Mouse (Mus musculus) hindbrain, embryonic 14.5 days (tissue): ENCODE results near the gene Olfr1426. TPM values are rescaled to one million over a fixed set of nuclear protein-coding genes. Genes with fewer than 3 reads are reported as not detected.
"Not testable (repeated sequence)": the region's sequence is repeated elsewhere in the genome, so short reads cannot be mapped to it uniquely, and the experiment has no call there.

Source experiments
- ATAC-seq: fragments of 200-750 bp; cut with Nextera tagmentation; 2 replicates; pipeline ENCODE4 v1.8.0; 2017; ENCODE audit warnings: moderate number of reproducible peaks, mild to moderate bottlenecking, moderate TSS enrichment, moderate library complexity; ENCODE audit not compliant: low FRiP score
- DNase-seq: peaks from one replicate; pipeline ENCODE4 v3.0.0-alpha.2; 2015; ENCODE audit warnings: low spot score
- H3K27ac ChIP-seq: fragments of 300-500 bp; sonication (generic); 2 replicates; pipeline ENCODE4 v1.5.1; 2014; ENCODE audit warnings: mild to moderate bottlenecking, moderate library complexity
- H3K27me3 ChIP-seq: fragments of 300-500 bp; sonication (generic); 2 replicates; pipeline ENCODE4 v1.6.1; 2014; ENCODE audit warnings: mild to moderate bottlenecking, low read length, mixed read lengths; ENCODE audit not compliant: control insufficient read depth, insufficient read depth
- H3K36me3 ChIP-seq: fragments of 300-500 bp; sonication (generic); replicated peaks from 2 replicates; pipeline ENCODE4 v1.6.1; 2014; ENCODE audit not compliant: control insufficient read depth, insufficient read depth
- H3K4me1 ChIP-seq: fragments of 300-500 bp; sonication (generic); replicated peaks from 2 replicates; pipeline ENCODE4 v1.6.1; 2014; ENCODE audit warnings: antibody characterized with exemption, low read length, mixed read lengths; ENCODE audit not compliant: control insufficient read depth, insufficient read depth
- H3K4me2 ChIP-seq: fragments of 300-500 bp; sonication (generic); replicated peaks from 2 replicates; pipeline ENCODE4 v1.6.1; 2014; ENCODE audit warnings: mild to moderate bottlenecking, moderate library complexity
- H3K4me3 ChIP-seq: fragments of 300-500 bp; sonication (generic); replicated peaks from 2 replicates; pipeline ENCODE4 v1.5.1; 2014; ENCODE audit warnings: mild to moderate bottlenecking, low read length
- H3K9ac ChIP-seq: fragments of 300-500 bp; sonication (generic); 2 replicates; pipeline ENCODE4 v1.6.1; 2014
- H3K9me3 ChIP-seq: fragments of 300-500 bp; sonication (generic); 2 replicates; pipeline ENCODE4 v1.6.1; 2016; ENCODE audit warnings: low read length; ENCODE audit not compliant: control insufficient read depth
- WGBS: fragments of 180-500 bp; shearing (Covaris S2); extraction: QIAGEN DNeasy Blood & Tissue Kit; methylation state at CpG from one replicate; pipeline ENCODE4 v1.1.7; 2014; 5-methylcytosine and 5-hydroxymethylcytosine counted together
- polyA plus RNA-seq: library from polyadenylated mRNA; unstranded; fragments of >200 nt; fragmentation: Nextera tagmentation; extraction: Ambion mirVana; gene quantifications from 2 replicates; pipeline ENCODE4 v1.2.1, GENCODE M21; 2014

Olfr1426 gene
- polyA plus RNA-seq, 1 experiment from 2014 or later: not detected

- H3K4me3 ChIP-seq, H3K9ac ChIP-seq, H3K4me1 ChIP-seq, H3K27me3 ChIP-seq, H3K27ac ChIP-seq, H3K4me2 ChIP-seq, H3K9me3 ChIP-seq, ATAC-seq, H3K36me3 ChIP-seq, DNase-seq: not testable (repeated sequence)
- WGBS: 72% methylated on average over 1 of the region's 1 CpGs
Observed at GRCm38 (mm10) chr19:12067806-12068205, 24.0 kb downstream of the Olfr1426 start.

- not testable (repeated sequence) for H3K27ac ChIP-seq, H3K9me3 ChIP-seq, H3K27me3 ChIP-seq, H3K36me3 ChIP-seq, H3K4me3 ChIP-seq, H3K4me1 ChIP-seq, H3K4me2 ChIP-seq, H3K9ac ChIP-seq, ATAC-seq, DNase-seq
- 96% methylated on average over 1 of the region's 1 CpGs for WGBS
Observed at GRCm38 (mm10) chr19:12062582-12062981, 29.2 kb downstream of the Olfr1426 start, which contains the start of gene Olfr1424. Gene Olfr1424, minus strand, starts transcription at chr19:12062682.

- Histone ChIP-seq H3K36me3 (no peaks in the 10 kb centered on the region), H3K4me1 (no peaks in the 10 kb centered on the region), H3K4me2 (no peak overlapping the region), H3K4me3 (no peak overlapping the region), H3K27ac (no peak overlapping the region), H3K27me3 (no peaks in the 10 kb centered on the region), H3K9me3 (no peaks in the 10 kb centered on the region), H3K9ac (no peak overlapping the region)
- ATAC-seq (no peak), DNase-seq (no peak)
- 95% methylated on average over 5 of the region's 5 CpGs for WGBS
Observed at GRCm38 (mm10) chr19:12043163-12043562, 48.6 kb downstream of the Olfr1426 start.

GRCm38 (mm10) chr19:12041217-12041616, 50.6 kb downstream of the Olfr1426 start, which contains the start of gene Olfr1423:
Gene Olfr1423, minus strand, starts transcription at chr19:12041317.
- Histone ChIP-seq H3K4me1 (no peaks in the 10 kb centered on the region), H3K9ac (no peak within 1 kb of the TSS), H3K4me3 (no peak within 1 kb of the TSS), H3K36me3 (no peaks in the 10 kb centered on the region), H3K4me2 (no peak within 1 kb of the TSS), H3K27me3 (no peaks in the 10 kb centered on the region), H3K27ac (no peak within 1 kb of the TSS), H3K9me3 (no peaks in the 10 kb centered on the region)
- WGBS: 73% methylated on average over 2 of the region's 2 CpGs
- ATAC-seq (no peak), DNase-seq (no peak)

DNA sequence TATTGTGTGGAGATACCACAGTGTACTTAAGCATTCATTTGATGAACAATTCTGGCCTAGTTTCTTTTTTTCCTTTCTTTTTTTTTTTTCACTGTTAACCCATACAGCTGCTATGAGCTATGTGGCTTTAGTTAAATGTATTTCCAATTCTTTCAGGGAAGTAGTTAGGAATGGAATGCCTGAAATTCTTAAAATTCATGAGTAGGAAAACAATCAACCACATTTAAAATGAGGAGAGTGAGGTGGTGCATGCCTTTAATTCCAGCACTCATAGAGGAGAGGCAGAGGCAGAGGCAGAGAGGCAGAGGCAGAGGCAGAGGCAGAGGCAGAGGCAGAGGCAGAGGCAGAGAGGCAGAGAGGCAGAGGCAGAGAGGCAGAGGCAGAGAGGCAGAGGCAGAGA, 54.1 kb downstream of the Olfr1426 start:
- no peak for DNase-seq
- Histone ChIP-seq H3K27me3 (no peaks in the 10 kb centered on the region), H3K27ac (no peak overlapping the region), H3K36me3 (no peaks in the 10 kb centered on the region), H3K4me2 (no peak overlapping the region), H3K4me1 (no peaks in the 10 kb centered on the region), H3K4me3 (no peak overlapping the region), H3K9me3 (no peaks in the 10 kb centered on the region), H3K9ac (no peak overlapping the region)
- no peak for ATAC-seq

Other genes starting within 250 kb of the Olfr1426 start
- gene Olfr1418, start 230.9 kb downstream of the Olfr1426 start, polyA plus RNA-seq: not detected in 2 replicates
- gene Olfr1419, start 216.9 kb downstream of the Olfr1426 start, polyA plus RNA-seq: not detected in 2 replicates
- 0.07 TPM in 1 of 2 replicates, not detected in the other for gene Olfr1420, start 205.4 kb downstream of the Olfr1426 start, polyA plus RNA-seq
- gene Patl1, start 179.6 kb downstream of the Olfr1426 start, polyA plus RNA-seq: 19.3 and 20.0 TPM in 2 replicates
- 6.6 and 6.9 TPM in 2 replicates for gene Osbp, start 126.1 kb downstream of the Olfr1426 start, polyA plus RNA-seq
- gene Olfr1423, start 50.7 kb downstream of the Olfr1426 start, polyA plus RNA-seq: not detected in 2 replicates
- gene Olfr1424, start 29.3 kb downstream of the Olfr1426 start, polyA plus RNA-seq: not detected in 2 replicates
- gene Olfr1425, start 14.3 kb downstream of the Olfr1426 start, polyA plus RNA-seq: not detected in 2 replicates
- gene Olfr1427, start 11.3 kb upstream of the Olfr1426 start, polyA plus RNA-seq: not detected in 2 replicates
- not detected in 2 replicates for gene Olfr1428, start 23.9 kb upstream of the Olfr1426 start, polyA plus RNA-seq
- gene Olfr76, start 31.2 kb upstream of the Olfr1426 start, polyA plus RNA-seq: not detected in 2 replicates
- gene Olfr1555-ps1, start 78.1 kb upstream of the Olfr1426 start, polyA plus RNA-seq: not detected in 2 replicates
- not detected in 2 replicates for gene Olfr1431, start 108.6 kb upstream of the Olfr1426 start, polyA plus RNA-seq
- gene Olfr1432, start 140.6 kb upstream of the Olfr1426 start, polyA plus RNA-seq: not detected in 2 replicates
- not detected in 2 replicates for gene Olfr262, start 149.6 kb upstream of the Olfr1426 start, polyA plus RNA-seq
- not detected in 2 replicates for gene Olfr235, start 169.0 kb upstream of the Olfr1426 start, polyA plus RNA-seq
- not detected in 2 replicates for gene Olfr1434, start 187.8 kb upstream of the Olfr1426 start, polyA plus RNA-seq
- not detected in 2 replicates for gene Olfr1436, start 207.1 kb upstream of the Olfr1426 start, polyA plus RNA-seq
- gene Olfr1437, start 233.1 kb upstream of the Olfr1426 start, polyA plus RNA-seq: not detected in 2 replicates
- gene Olfr1438-ps1, start 243.9 kb upstream of the Olfr1426 start, polyA plus RNA-seq: not detected in 2 replicates